In the genomic region with DNA sequence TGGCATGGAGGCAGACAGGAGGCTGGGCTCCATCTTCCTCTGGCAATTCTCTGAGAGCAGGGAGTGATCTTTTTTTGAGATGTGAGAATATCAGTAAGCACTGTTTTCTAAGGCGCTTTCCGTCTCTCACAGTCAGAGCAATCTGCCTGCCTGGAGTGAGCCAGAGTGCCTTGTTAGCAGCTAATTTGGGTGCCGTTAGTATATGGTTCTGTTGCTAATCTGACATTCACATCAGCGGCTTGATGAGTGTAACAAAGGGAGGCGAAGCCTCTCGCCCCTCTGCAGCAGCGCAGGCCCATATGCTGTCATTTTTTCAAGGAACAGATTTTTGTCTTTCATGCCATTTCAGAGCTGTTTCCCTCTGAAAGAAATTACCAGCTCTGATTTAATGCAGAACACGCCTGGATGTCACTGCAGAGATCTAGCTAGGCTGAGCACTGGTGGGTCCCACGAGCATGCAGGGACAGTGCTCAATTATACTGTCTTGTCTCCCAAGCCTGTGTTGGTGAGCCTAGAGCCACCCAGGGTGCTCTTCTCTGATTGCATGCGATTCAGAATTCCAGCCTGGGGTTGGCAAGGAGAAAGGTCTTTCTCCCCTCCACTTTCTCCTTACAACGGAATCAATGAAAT, we compare ENCODE assay signal across 11 mouse cellular contexts.
DNase-seq lines count a peak whose midpoint lies in the region; ATAC-seq and TF ChIP-seq lines count a peak whose summit lies in the region.
"Had no signal": no experiment of that assay in that cellular context is flagged by ENCODE, and none has a peak within 500 bp of the region (broad histone marks: within the 10 kb centered on the region; RNA-seq: fewer than 3 reads in every experiment).

No protein-coding gene starts in this region.

- H3K4me3 ChIP-seq in embryonic facial prominence, embryonic 14.5 days (ENCODE audit: low read depth, low read length) = no peak overlapping the region
- no peak overlapping the region for H3K4me3 ChIP-seq in forebrain, postnatal 0 days (ENCODE audit: low read depth, low read length)
- H3K4me3 ChIP-seq in midbrain, postnatal 0 days (ENCODE audit: low read depth, low read length) = no peak overlapping the region
- H3K4me3 ChIP-seq in intestine, embryonic 15.5 days (replicated peaks) = no peak overlapping the region
- H3K4me3 ChIP-seq: kidney, embryonic 15.5 days; myocyte had no signal

- WGBS in embryonic facial prominence, embryonic 14.5 days = 41% methylated on average over 11 of the region's 11 CpGs
- 22% methylated on average over 11 of the region's 11 CpGs for WGBS in forebrain, postnatal 0 days
- WGBS in midbrain, postnatal 0 days = 57% methylated on average over 11 of the region's 11 CpGs
- 66% methylated on average over 11 of the region's 11 CpGs for WGBS in intestine, embryonic 15.5 days

- peak overlapping the region; percentile 35 for H3K27ac ChIP-seq in embryonic facial prominence, embryonic 14.5 days (replicated peaks; ENCODE audit: low read depth, low read length)
- peak overlapping the region; percentile 96 for H3K27ac ChIP-seq in forebrain, postnatal 0 days (ENCODE audit: low read depth, low read length)
- H3K27ac ChIP-seq in midbrain, postnatal 0 days (ENCODE audit: low read depth, low read length) = no peak overlapping the region
- no peak overlapping the region for H3K27ac ChIP-seq in intestine, embryonic 15.5 days
- H3K27ac ChIP-seq: kidney, embryonic 15.5 days had no signal

- no peak overlapping the region for H3K9ac ChIP-seq in embryonic facial prominence, embryonic 14.5 days (ENCODE audit: low read depth, low read length)
- no peak overlapping the region; the same call in none of the 2 replicates for H3K9ac ChIP-seq in forebrain, postnatal 0 days
- H3K9ac ChIP-seq in midbrain, postnatal 0 days (replicated peaks; ENCODE audit: low read length, poor library complexity, severe bottlenecking) = 0 out of 2 replicates have a peak overlapping the region, but pooled peaks have one; percentile 39
- H3K9ac ChIP-seq in intestine, embryonic 15.5 days = no peak overlapping the region
- H3K9ac ChIP-seq: kidney, embryonic 15.5 days; liver, postnatal 0 days had no signal

- H3K9me3 ChIP-seq in embryonic facial prominence, embryonic 14.5 days (ENCODE audit: control insufficient read depth, low read length) = no peaks in the 10 kb centered on the region
- no peaks in the 10 kb centered on the region for H3K9me3 ChIP-seq in forebrain, postnatal 0 days (ENCODE audit: low read length)
- H3K9me3 ChIP-seq in midbrain, postnatal 0 days (ENCODE audit: low read length) = no peaks in the 10 kb centered on the region
- no peaks in the 10 kb centered on the region for H3K9me3 ChIP-seq in intestine, embryonic 15.5 days
- H3K9me3 ChIP-seq: kidney, embryonic 15.5 days had no signal

- DNase-seq in embryonic facial prominence, embryonic 14.5 days (ENCODE audit: low spot score) = peak; percentile 59
- peak; percentile 90 for DNase-seq in forebrain, postnatal 0 days
- DNase-seq in layer of hippocampus, postnatal 10 days (ENCODE audit: low spot score in 2 of 2) = peak; percentile 41 to 49
- no peak for DNase-seq in midbrain, postnatal 0 days (ENCODE audit: low spot score)
- no peak for DNase-seq in kidney, postnatal 10 days
- no peak for DNase-seq in adipocyte (ENCODE audit: low spot score)
- no peak for DNase-seq in thymus, postnatal 4 days
- DNase-seq: liver, postnatal 0 days had no signal

- no peaks in the 10 kb centered on the region for H3K36me3 ChIP-seq in embryonic facial prominence, embryonic 14.5 days (ENCODE audit: control insufficient read depth, insufficient read depth, low read length)
- H3K36me3 ChIP-seq in forebrain, postnatal 0 days (ENCODE audit: insufficient read depth) = no peaks in the 10 kb centered on the region
- no peaks in the 10 kb centered on the region for H3K36me3 ChIP-seq in midbrain, postnatal 0 days (ENCODE audit: insufficient read depth, low read length)
- H3K36me3 ChIP-seq in intestine, embryonic 15.5 days = no peaks in the 10 kb centered on the region
- H3K36me3 ChIP-seq: kidney, embryonic 15.5 days had no signal

- peaks cover 41% of the 10 kb centered on the region for H3K4me1 ChIP-seq in embryonic facial prominence, embryonic 14.5 days (ENCODE audit: control insufficient read depth, insufficient read depth, low read length)
- H3K4me1 ChIP-seq in forebrain, postnatal 0 days (ENCODE audit: insufficient read depth) = peaks cover 25% of the 10 kb centered on the region
- H3K4me1 ChIP-seq in midbrain, postnatal 0 days (ENCODE audit: insufficient read depth, low read length) = peaks cover 8% of the 10 kb centered on the region; the same call in 1 of the 2 replicates
- peaks cover 12% of the 10 kb centered on the region; the same call in 1 of the 2 replicates for H3K4me1 ChIP-seq in intestine, embryonic 15.5 days (replicated peaks)

- no peak overlapping the region for H3K4me2 ChIP-seq in embryonic facial prominence, embryonic 14.5 days (ENCODE audit: low read depth, low read length)
- no peak overlapping the region for H3K4me2 ChIP-seq in forebrain, postnatal 0 days (ENCODE audit: low read depth)
- no peak overlapping the region for H3K4me2 ChIP-seq in midbrain, postnatal 0 days (ENCODE audit: low read depth, low read length, poor library complexity, severe bottlenecking)
- H3K4me2 ChIP-seq in intestine, embryonic 15.5 days (replicated peaks) = no peak overlapping the region
- H3K4me2 ChIP-seq: kidney, embryonic 15.5 days had no signal

- ATAC-seq in embryonic facial prominence, embryonic 14.5 days (ENCODE audit: low read depth) = no peak
- ATAC-seq in forebrain, postnatal 0 days = peak; percentile 94
- ATAC-seq in midbrain, postnatal 0 days (ENCODE audit: low FRiP score) = no peak
- ATAC-seq in intestine, embryonic 15.5 days = no peak
- ATAC-seq: liver, postnatal 0 days had no signal

- TF ChIP-seq CTCF in forebrain, postnatal 0 days (IDR thresholded peaks at IDR 0.05; ENCODE audit: low read depth) = no peak
- TF ChIP-seq CTCF in midbrain, postnatal 0 days (IDR thresholded peaks at IDR 0.05) = no peak

- H3K27me3 ChIP-seq in embryonic facial prominence, embryonic 14.5 days (replicated peaks; ENCODE audit: control insufficient read depth, insufficient read depth, low read length) = no peaks in the 10 kb centered on the region
- no peaks in the 10 kb centered on the region for H3K27me3 ChIP-seq in forebrain, postnatal 0 days (ENCODE audit: insufficient read depth, low read length)
- H3K27me3 ChIP-seq in midbrain, postnatal 0 days (ENCODE audit: insufficient read depth, low read length) = no peaks in the 10 kb centered on the region
- H3K27me3 ChIP-seq in intestine, embryonic 15.5 days (replicated peaks) = no peaks in the 10 kb centered on the region
- H3K27me3 ChIP-seq: kidney, embryonic 15.5 days had no signal

Comparison
In these comparisons a context has a peak if more than half of its experiments do, and no peak if none do; other contexts are left out.
1. DNase-seq: peak in embryonic facial prominence, embryonic 14.5 days (single experiment), forebrain, postnatal 0 days (single experiment) and layer of hippocampus, postnatal 10 days (2 of 2); none in midbrain, postnatal 0 days (single experiment), kidney, postnatal 10 days (single experiment), adipocyte (single experiment) and thymus, postnatal 4 days (single experiment).
2. H3K27ac ChIP-seq: peak in embryonic facial prominence, embryonic 14.5 days (single experiment) and forebrain, postnatal 0 days (single experiment); none in midbrain, postnatal 0 days (single experiment) and intestine, embryonic 15.5 days (single experiment).